Mouse (Mus musculus): ENCODE results near the gene Slx4ip. TPM values are rescaled to one million over a fixed set of nuclear protein-coding genes. Genes with fewer than 3 reads are reported as not detected.

Gene Slx4ip
- polyA plus RNA-seq, 1 experiment from 2014 or later: 11.9 TPM

GRCm38 (mm10) chr2:136896131-136896530 is 5.1 kb downstream of the Slx4ip start:
- Histone ChIP-seq H3K36me3 (ENCODE audit: control insufficient read depth, insufficient read depth, low read length) (no peaks in the 10 kb centered on the region), H3K9me3 (ENCODE audit: control insufficient read depth, low read length) (no peaks in the 10 kb centered on the region), H3K4me1 (replicated peaks; ENCODE audit: control insufficient read depth, insufficient read depth, low read length) (no peaks in the 10 kb centered on the region), H3K4me3 (ENCODE audit: low read depth, low read length) (no peak overlapping the region), H3K27ac (ENCODE audit: low read depth, low read length) (no peak overlapping the region), H3K9ac (ENCODE audit: low read depth, low read length) (no peak overlapping the region), H3K27me3 (ENCODE audit: control insufficient read depth, insufficient read depth, low read length) (no peaks in the 10 kb centered on the region), H3K4me2 (replicated peaks; ENCODE audit: low read depth, low read length) (no peak overlapping the region)
- WGBS: 73% methylated on average over 2 of the region's 2 CpGs
- no peak for DNase-seq (ENCODE audit: low spot score)
- no peak for ATAC-seq (ENCODE audit: low FRiP score)

- ATAC-seq (ENCODE audit: low FRiP score): no peak
Observed at GRCm38 (mm10) chr2:136908596-136908995, 17.6 kb downstream of the Slx4ip start.

DNA sequence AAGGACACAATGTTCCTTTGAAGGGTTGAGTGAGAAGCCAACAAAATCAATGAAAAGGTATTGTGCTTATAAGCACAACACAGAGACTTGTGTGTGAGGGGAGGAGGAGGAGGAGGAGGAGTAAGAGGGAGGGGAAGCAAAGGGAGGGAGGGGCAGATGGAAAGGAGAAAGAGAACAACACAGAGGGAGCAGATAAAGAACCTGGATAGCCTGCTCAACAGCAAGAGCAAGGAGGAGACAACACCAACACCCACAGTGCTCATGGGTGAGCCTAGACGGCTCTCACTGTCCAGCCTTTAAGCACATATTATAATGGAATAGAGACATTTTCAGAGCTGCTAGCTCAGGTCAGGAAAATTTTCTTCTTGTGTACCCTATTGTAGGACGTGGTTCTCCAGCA is 18.3 kb downstream of the Slx4ip start:
- Histone ChIP-seq H3K9ac (ENCODE audit: low read depth, low read length) (no peak overlapping the region), H3K4me2 (replicated peaks; ENCODE audit: low read depth, low read length) (no peak overlapping the region), H3K4me1 (replicated peaks; ENCODE audit: control insufficient read depth, insufficient read depth, low read length) (0 out of 2 replicates have a peak, but pooled peaks cover 3% of the 10 kb centered on the region), H3K36me3 (ENCODE audit: control insufficient read depth, insufficient read depth, low read length) (no peaks in the 10 kb centered on the region), H3K9me3 (ENCODE audit: control insufficient read depth, low read length) (no peaks in the 10 kb centered on the region), H3K4me3 (ENCODE audit: low read depth, low read length) (no peak overlapping the region), H3K27ac (ENCODE audit: low read depth, low read length) (no peak overlapping the region), H3K27me3 (ENCODE audit: control insufficient read depth, insufficient read depth, low read length) (no peaks in the 10 kb centered on the region)
- DNase-seq (ENCODE audit: low spot score) (no peak), ATAC-seq (ENCODE audit: low FRiP score) (no peak)
- WGBS: 75% methylated on average over 2 of the region's 2 CpGs

More at GRCm38 (mm10) chr2:136908596-136908995, 17.6 kb downstream of the Slx4ip start:
- WGBS: 75% methylated on average over 3 of the region's 3 CpGs
- no peak overlapping the region for H3K4me2 ChIP-seq (replicated peaks; ENCODE audit: low read depth, low read length)
- no peaks in the 10 kb centered on the region for H3K9me3 ChIP-seq (ENCODE audit: control insufficient read depth, low read length)
- H3K4me1 ChIP-seq (replicated peaks; ENCODE audit: control insufficient read depth, insufficient read depth, low read length): 0 out of 2 replicates have a peak, but pooled peaks cover 3% of the 10 kb centered on the region
- no peak for DNase-seq (ENCODE audit: low spot score)
- H3K36me3 ChIP-seq (ENCODE audit: control insufficient read depth, insufficient read depth, low read length): no peaks in the 10 kb centered on the region
- no peak overlapping the region for H3K9ac ChIP-seq (ENCODE audit: low read depth, low read length)
- H3K27ac ChIP-seq (ENCODE audit: low read depth, low read length): no peak overlapping the region
- no peaks in the 10 kb centered on the region for H3K27me3 ChIP-seq (ENCODE audit: control insufficient read depth, insufficient read depth, low read length)
- no peak overlapping the region for H3K4me3 ChIP-seq (ENCODE audit: low read depth, low read length)

DNA sequence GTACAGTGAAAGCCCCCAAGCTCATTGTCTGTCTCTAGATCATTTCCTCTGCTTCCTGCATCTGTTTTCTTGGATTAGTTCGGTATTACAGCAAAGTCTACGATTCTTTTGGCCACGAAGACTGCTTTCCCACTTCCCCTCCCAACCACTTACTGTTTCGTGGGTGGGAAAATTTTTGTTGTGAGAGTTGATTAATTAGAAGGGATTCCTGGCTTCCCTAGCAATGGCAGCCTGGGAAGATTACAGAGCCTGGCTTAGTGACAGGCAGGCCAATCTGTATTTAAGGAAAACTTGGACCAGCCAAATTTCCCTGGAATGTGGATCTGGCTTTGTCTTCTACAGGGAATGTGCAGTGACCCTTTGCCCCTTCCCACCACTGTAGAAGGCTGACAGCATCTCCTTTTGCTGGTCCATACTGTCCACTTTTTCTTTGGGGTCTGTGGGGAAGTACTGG is 21.0 kb downstream of the Slx4ip start:
- Histone ChIP-seq H3K4me1 (replicated peaks; ENCODE audit: control insufficient read depth, insufficient read depth, low read length) (0 out of 2 replicates have a peak, but pooled peaks cover 3% of the 10 kb centered on the region), H3K27ac (ENCODE audit: low read depth, low read length) (no peak overlapping the region), H3K9me3 (ENCODE audit: control insufficient read depth, low read length) (no peaks in the 10 kb centered on the region), H3K4me2 (replicated peaks; ENCODE audit: low read depth, low read length) (no peak overlapping the region), H3K4me3 (ENCODE audit: low read depth, low read length) (no peak overlapping the region), H3K9ac (ENCODE audit: low read depth, low read length) (no peak overlapping the region), H3K36me3 (ENCODE audit: control insufficient read depth, insufficient read depth, low read length) (no peaks in the 10 kb centered on the region), H3K27me3 (ENCODE audit: control insufficient read depth, insufficient read depth, low read length) (no peaks in the 10 kb centered on the region)
- ATAC-seq (ENCODE audit: low FRiP score) (peak; percentile 43; the same call in 1 of the 2 replicates), DNase-seq (ENCODE audit: low spot score) (peak; percentile 25)
- 29% methylated on average over 4 of the region's 4 CpGs for WGBS

GRCm38 (mm10) chr2:136913021-136913420 is 22.0 kb downstream of the Slx4ip start:
- H3K9ac ChIP-seq (ENCODE audit: low read depth, low read length): no peak overlapping the region
- no peaks in the 10 kb centered on the region for H3K36me3 ChIP-seq (ENCODE audit: control insufficient read depth, insufficient read depth, low read length)
- ATAC-seq (ENCODE audit: low FRiP score) (no peak), DNase-seq (ENCODE audit: low spot score) (no peak)
- H3K4me1 ChIP-seq (replicated peaks; ENCODE audit: control insufficient read depth, insufficient read depth, low read length): 0 out of 2 replicates have a peak, but pooled peaks cover 3% of the 10 kb centered on the region
- no peak overlapping the region for H3K4me3 ChIP-seq (ENCODE audit: low read depth, low read length)
- 39% methylated on average over 3 of the region's 3 CpGs for WGBS
- no peak overlapping the region for H3K27ac ChIP-seq (ENCODE audit: low read depth, low read length)
- H3K4me2 ChIP-seq (replicated peaks; ENCODE audit: low read depth, low read length): no peak overlapping the region
- no peaks in the 10 kb centered on the region for H3K9me3 ChIP-seq (ENCODE audit: control insufficient read depth, low read length)
- H3K27me3 ChIP-seq (ENCODE audit: control insufficient read depth, insufficient read depth, low read length): no peaks in the 10 kb centered on the region

- ATAC-seq (ENCODE audit: low FRiP score): no peak
- no peak overlapping the region for H3K4me3 ChIP-seq (ENCODE audit: low read depth, low read length)
- 64% methylated on average over 3 of the region's 3 CpGs for WGBS
- no peaks in the 10 kb centered on the region for H3K36me3 ChIP-seq (ENCODE audit: control insufficient read depth, insufficient read depth, low read length)
- no peak overlapping the region for H3K4me2 ChIP-seq (replicated peaks; ENCODE audit: low read depth, low read length)
- H3K9ac ChIP-seq (ENCODE audit: low read depth, low read length): no peak overlapping the region
- no peaks in the 10 kb centered on the region for H3K27me3 ChIP-seq (ENCODE audit: control insufficient read depth, insufficient read depth, low read length)
- 0 out of 2 replicates have a peak, but pooled peaks cover 3% of the 10 kb centered on the region for H3K4me1 ChIP-seq (replicated peaks; ENCODE audit: control insufficient read depth, insufficient read depth, low read length)
- no peaks in the 10 kb centered on the region for H3K9me3 ChIP-seq (ENCODE audit: control insufficient read depth, low read length)
- DNase-seq (ENCODE audit: low spot score): no peak
- no peak overlapping the region for H3K27ac ChIP-seq (ENCODE audit: low read depth, low read length)
Observed at GRCm38 (mm10) chr2:136914334-136914902, 23.4 kb downstream of the Slx4ip start.

DNA sequence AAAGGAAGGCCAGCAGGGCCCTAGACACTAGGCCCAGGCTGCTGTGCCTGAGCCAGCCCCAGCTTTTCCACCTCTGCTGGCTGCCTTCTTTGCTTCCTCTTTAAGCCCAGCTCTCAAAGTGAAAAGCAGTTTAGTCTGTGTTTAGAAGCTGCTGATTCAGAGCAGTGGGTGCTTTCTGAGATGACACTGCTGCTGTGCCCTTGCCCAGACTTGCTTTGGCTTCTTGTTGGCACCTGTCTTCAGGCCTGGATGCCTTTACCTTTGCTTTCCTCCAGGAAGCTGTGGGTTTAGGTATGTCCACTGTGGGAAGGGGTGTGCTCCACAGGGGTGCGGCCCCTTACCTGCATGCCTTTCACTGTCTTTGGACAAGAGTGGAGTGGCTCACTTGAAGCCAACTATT is 28.4 kb downstream of the Slx4ip start:
- Histone ChIP-seq H3K4me2 (replicated peaks; ENCODE audit: low read depth, low read length) (no peak overlapping the region), H3K27ac (ENCODE audit: low read depth, low read length) (no peak overlapping the region), H3K9ac (ENCODE audit: low read depth, low read length) (no peak overlapping the region), H3K4me1 (replicated peaks; ENCODE audit: control insufficient read depth, insufficient read depth, low read length) (no peaks in the 10 kb centered on the region), H3K27me3 (ENCODE audit: control insufficient read depth, insufficient read depth, low read length) (no peaks in the 10 kb centered on the region), H3K4me3 (ENCODE audit: low read depth, low read length) (no peak overlapping the region), H3K36me3 (ENCODE audit: control insufficient read depth, insufficient read depth, low read length) (no peaks in the 10 kb centered on the region), H3K9me3 (ENCODE audit: control insufficient read depth, low read length) (no peaks in the 10 kb centered on the region)
- no peak for DNase-seq (ENCODE audit: low spot score)
- 100% methylated on average over 1 of the region's 1 CpGs for WGBS
- ATAC-seq (ENCODE audit: low FRiP score): no peak

DNA sequence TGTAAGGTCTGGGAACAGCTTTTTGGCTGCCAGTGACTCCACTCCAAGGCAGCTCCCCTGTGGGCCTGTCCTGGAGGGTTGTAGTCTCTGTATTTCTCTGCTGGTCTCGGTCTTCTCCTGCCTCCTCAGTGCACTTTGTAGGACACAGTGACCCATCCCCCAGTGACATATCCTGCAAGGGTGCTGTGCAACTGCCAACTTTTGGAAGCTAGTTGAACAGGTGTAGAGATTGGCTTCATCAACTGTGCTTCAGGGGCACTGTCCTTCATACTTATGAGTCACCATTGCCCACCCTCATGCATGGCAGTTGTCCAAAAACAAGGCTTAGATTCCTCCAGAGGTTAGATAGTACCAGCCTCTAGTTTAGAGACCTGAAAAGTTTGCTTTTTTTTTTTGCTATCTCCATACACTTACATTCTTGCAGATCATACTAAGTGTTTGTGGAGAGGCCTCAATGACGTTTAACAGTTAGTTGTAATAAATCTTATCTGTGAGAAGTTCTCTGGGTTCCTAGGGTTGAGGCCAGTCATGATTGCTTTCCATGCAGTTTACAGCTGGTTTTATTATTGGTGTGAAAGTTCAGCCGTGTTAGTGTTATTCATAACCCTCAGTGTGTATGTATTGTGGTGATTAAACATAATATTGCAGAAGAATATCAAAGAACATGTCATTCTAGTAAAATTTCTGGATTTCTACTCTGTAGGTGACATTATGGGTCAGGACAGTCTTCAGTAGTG is 29.4 kb downstream of the Slx4ip start:
- Histone ChIP-seq H3K27ac (ENCODE audit: low read depth, low read length) (no peak overlapping the region), H3K9ac (ENCODE audit: low read depth, low read length) (no peak overlapping the region), H3K4me3 (ENCODE audit: low read depth, low read length) (no peak overlapping the region), H3K36me3 (ENCODE audit: control insufficient read depth, insufficient read depth, low read length) (no peaks in the 10 kb centered on the region), H3K4me2 (replicated peaks; ENCODE audit: low read depth, low read length) (no peak overlapping the region), H3K4me1 (replicated peaks; ENCODE audit: control insufficient read depth, insufficient read depth, low read length) (no peaks in the 10 kb centered on the region), H3K27me3 (ENCODE audit: control insufficient read depth, insufficient read depth, low read length) (no peaks in the 10 kb centered on the region), H3K9me3 (ENCODE audit: control insufficient read depth, low read length) (no peaks in the 10 kb centered on the region)
- DNase-seq (ENCODE audit: low spot score) (no peak), ATAC-seq (ENCODE audit: low FRiP score) (no peak)
- WGBS: 91% methylated on average over 3 of the region's 3 CpGs

DNA sequence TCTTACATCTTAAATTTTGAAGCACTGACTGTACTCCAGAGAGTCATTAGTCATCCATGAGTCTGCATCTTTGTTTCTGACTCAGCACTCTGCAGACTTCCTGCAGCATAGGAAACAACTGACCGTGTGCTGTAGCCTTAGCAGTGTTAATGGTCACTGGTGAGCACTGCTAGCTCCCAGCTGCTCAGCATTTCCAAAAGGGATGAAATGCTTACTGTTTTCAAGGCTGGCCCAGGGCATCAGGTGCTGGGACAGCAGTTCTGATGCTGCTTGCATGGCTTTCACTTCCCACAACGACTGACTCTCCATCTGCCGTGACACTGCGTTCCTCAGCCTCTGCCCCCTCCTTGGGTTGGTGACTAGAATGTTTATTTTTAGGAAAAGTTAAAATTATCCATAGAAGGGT is 30.0 kb downstream of the Slx4ip start:
- Histone ChIP-seq H3K4me2 (replicated peaks; ENCODE audit: low read depth, low read length) (no peak overlapping the region), H3K9ac (ENCODE audit: low read depth, low read length) (no peak overlapping the region), H3K36me3 (ENCODE audit: control insufficient read depth, insufficient read depth, low read length) (no peaks in the 10 kb centered on the region), H3K4me3 (ENCODE audit: low read depth, low read length) (no peak overlapping the region), H3K9me3 (ENCODE audit: control insufficient read depth, low read length) (no peaks in the 10 kb centered on the region), H3K27ac (ENCODE audit: low read depth, low read length) (no peak overlapping the region), H3K4me1 (replicated peaks; ENCODE audit: control insufficient read depth, insufficient read depth, low read length) (no peaks in the 10 kb centered on the region), H3K27me3 (ENCODE audit: control insufficient read depth, insufficient read depth, low read length) (no peaks in the 10 kb centered on the region)
- ATAC-seq (ENCODE audit: low FRiP score): peak; percentile 25; the same call in 1 of the 2 replicates
- no peak for DNase-seq (ENCODE audit: low spot score)
- WGBS: 73% methylated on average over 4 of the region's 4 CpGs

Measured in hindbrain, embryonic 11.5 days (tissue).